Mouse (Mus musculus): Measurements from ENCODE around the gene Hebp2.

DNA sequence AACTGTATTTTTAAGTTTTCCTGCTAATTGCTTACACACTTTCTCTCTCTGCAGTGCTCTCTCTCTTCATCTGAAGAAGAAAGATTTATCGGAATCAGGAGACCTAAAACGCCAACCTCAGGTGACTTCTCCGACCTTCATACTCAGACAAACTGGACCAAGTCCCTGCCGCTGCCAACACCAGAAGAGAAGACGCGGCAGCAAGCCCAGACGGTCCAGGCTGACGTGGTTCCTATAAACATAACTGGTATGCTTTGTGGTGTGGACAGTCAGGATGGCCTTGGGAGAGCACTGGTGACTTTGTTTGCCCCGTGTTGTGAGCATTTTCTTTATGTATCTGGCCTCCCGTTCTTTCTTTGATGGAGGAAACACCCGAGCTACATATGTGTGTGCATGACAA lies 34.4 kb downstream of the Hebp2 start:
- TF ChIP-seq CTCF (IDR thresholded peaks at IDR 0.05; ENCODE audit: low read depth) (no peak), EP300 (optimal IDR thresholded peaks at IDR 0.05) (no peak)

Data from stomach, postnatal 0 days (tissue).